Mouse (Mus musculus) naive thymus-derived CD4-positive, alpha-beta T cell, adult 2 months (primary cell): ENCODE results near the gene Glod4.

Experiments
- DNase-seq: peaks from one replicate; pipeline ENCODE4 v3.0.0-alpha.2; 2011; ENCODE audit warnings: low read depth

Gene Glod4

DNA sequence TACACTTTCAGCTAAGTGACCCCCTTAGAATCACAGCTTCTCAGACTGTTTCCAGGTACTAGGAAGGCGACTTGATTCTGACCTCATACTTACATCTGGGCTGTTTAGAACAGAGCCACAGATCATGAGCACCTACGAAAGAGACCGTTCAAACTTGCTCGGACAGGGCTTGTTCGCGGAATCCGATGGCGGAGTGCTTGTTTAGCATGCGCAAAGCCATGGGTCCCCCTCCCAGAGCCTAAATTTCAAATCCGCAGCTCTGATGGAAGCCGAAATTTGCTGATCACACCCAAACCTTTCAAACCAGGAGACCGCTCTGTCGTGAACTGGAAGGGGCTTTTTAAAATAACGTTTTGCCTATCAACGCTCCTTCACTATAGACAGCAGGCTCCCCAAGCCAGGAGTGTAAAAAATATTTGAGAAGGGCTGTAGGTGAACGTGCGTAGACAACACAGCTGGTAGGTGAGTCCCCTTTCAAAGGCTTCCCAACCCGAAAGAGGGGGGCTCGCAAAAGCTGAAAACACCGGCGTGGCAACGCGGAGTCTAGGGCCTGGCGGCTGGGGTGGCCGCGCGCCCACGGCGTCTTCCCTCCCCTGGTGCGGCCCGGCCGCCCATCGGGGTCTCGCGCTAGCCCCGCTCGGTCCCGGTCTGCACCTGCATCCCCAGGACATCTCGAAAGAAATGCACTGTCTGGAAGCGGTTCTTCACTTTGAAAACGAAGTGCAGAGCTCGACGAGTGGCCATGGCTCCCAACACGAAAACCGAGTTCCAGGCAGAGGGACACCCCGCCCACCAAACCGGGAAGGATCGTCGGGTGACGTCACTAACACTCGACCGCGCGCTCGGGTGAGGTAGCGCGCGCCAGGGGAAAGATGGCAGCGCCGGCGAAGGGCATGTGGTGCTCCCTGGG lies at the start of gene Glod4, which contains the start of gene Mrm3:
Gene Glod4 (minus strand): TSS at position 825 of the 910 bp plus-strand sequence.
Gene Mrm3 (plus strand): TSS at position 815 of the 910 bp plus-strand sequence.
- DNase-seq, result peak; percentile 86

DNA sequence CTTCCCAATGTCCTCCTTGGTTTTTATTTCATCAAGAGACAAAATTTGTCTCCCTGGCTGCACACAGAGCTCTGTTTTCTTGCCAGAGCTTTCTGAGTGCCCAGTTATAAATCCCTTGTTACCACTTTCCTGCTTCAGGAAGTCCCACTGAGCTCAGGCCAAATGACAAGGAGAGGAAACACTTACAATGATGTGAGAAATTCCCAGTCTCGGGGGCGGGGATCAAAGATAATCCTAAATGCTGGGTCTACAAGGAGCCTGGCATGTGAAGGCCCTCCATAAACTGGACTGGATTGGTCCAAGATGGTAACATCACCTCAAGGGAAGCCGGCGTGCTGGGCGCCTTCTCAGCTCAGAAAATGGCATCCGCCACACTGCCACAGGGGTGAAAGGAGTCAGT lies 49.3 kb upstream of the Glod4 start:
- no peak for DNase-seq

DNA sequence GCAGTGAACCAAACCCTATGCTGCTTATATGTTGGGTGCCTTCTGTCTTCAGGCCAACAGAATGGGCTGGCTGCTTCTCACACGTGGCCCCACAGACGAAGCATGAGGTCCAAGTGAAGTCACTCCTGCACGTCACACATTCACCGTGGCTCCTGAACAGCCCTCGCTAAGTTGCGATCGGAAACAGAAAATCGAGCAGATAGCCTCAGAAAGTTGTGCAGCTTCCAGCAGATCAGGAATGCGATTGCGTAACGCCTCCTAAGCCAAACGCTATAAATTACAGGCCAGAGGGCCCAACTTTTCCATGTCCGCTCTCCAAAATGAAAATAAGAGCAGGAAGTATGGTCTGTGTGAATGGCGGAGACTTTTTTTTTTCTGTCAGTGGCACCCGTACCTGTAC lies 48.9 kb upstream of the Glod4 start:
- DNase-seq, result no peak

DNA sequence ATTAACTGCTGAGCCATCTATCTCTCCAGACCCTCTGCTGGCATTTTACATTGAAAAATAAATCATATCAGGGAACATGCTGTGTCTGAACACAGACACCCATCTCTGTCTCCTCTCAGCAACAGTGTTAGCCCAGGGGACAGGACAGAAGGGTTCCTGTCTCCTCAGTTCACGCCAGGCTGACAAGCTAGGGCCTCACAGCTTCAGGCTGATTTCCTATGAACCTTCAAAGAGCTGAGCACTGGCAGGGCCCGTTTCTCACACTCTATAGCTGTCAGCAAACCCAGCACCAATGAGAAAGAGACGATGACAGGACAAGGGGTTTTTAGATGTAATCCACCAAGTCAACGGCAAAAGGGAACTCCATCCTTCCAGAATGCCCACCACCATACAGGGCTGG lies 48.4 kb upstream of the Glod4 start:
- no peak for DNase-seq

DNA sequence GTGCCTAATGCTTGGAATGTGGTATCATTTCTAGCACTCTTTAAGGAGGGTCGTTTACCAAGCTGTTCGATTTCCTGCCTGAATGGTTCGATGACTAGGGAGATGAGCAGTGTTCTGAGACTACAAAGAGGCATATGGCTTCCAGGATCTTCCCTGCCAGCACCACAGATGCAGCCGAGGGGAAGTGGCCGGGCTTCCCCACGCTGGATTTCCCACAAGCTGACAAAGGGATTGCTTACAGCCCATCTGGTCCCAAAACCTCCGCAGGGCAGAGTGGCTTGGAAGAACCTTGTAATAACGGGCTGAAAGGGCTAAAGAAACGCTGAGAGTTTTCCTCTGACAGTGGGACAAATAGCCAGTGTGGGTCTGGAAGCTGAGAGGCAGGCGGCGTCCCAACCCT lies 46.8 kb upstream of the Glod4 start:
- DNase-seq, result no peak

DNA sequence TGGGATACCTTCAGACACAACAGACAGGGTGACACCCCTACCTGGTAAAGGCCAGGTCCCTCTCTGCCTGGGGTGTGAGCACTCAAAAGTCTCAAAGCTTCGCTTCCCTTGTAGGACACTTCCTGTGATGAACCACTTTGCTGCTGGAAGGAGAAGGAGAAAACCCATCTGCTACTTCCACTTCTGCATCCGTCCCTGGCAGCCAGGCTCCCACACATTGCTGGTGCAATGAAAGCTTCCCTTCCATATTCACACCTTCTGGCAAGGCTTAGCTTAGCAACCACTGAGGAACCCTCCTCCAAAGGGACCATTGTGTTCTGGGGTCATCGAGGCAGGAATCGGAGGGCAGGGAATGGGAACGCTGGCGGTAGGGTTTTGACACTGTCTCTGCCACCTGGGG lies 45.1 kb upstream of the Glod4 start:
- DNase-seq, result no peak

DNA sequence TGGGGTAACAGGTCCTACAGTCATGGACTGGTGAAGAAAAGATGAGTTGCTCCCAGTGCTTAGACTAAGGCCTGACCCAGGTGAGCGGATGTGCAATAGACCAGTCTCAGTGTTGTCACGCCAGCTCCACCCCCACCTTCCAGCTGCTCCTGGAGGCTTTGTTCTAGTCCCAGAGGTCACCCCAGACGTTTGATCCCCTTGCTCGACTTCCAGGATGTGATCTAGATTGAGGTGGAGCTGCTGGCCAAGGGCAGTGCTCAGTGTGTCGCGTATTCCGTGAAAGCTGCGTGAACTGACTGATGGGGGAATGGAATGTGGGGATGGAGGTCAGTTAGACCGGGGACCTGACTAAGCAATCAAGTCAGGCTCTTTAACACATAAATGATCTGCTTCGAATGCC lies 43.8 kb upstream of the Glod4 start:
- no peak for DNase-seq

DNA sequence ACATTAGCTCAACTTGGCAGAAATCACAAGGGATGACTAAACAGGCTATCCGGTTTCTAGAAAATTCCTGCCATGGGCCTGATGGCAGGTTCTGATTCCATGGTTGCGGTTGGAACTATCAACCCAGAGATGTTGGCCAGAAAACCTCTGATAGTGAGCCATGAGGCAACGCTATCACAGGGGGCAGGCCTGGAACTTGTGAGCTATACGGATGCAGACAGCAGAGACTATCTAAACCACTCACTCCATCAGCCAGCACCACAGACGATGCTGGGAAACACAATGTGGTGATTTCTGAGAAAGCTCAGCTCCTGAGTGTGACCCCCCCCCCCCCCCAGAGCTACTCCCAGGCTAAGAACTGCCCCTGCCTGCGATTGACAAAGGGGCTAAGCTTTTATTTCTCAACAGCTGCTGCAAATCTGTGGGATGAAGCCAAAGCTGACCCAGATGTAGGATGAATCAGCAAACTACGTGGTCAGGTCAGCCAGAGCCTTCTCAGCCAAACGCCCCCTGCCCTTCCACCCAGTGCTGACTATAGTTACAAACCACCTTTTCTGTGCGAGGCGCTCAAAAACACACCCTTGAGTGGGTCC lies 43.1 kb upstream of the Glod4 start:
- DNase-seq, result no peak

DNA sequence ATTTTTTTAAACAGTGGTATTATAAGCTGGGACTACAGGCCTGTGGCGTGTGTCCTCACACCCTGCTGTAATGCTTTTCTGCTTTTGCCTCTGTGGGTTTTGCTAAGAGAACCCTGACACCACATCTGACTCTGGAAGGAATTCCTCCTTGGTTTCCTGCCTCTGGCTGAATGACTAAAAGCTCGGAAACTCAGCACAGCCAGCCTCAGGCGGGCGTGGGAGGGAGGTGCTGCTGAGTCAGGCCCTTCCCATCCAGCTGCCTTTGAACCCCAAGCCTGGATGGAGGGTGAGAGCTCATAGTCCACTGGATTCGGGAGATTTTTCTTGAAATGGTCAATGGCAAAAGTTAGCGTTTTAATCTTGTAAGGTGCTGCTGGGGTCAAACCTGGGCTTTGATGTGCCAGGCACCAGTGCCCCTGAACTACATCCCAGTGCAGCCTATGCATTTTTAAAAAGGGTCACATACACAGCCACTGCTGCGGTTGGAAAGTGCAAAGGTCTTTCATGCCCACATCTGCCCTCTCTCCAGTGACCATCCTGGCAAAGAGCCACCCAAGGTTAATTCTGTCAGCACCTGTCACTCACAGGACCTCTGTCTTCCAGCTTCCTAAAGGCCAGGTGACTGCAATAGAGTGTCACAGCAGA lies 42.0 kb upstream of the Glod4 start:
- DNase-seq, result no peak

DNA sequence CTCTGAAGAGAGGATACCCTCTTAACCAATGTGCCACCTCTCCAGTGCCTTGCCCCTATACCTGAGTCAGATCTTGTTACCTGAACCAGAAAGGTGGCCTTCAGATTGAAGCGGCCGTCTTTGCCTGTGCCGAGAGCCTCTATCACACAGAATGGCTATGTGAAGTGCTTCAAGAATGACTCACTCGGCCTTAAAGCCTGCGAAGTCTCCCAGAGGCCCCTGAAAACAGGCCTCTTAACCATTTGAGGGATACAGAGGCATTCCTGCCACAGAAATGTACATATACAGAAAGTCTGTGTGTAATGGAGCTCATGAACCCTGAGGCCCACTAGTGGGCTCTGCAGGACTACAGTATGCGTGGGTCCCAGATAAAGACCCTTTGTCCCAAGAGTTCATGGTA lies 40.3 kb upstream of the Glod4 start:
- DNase-seq, result no peak

DNA sequence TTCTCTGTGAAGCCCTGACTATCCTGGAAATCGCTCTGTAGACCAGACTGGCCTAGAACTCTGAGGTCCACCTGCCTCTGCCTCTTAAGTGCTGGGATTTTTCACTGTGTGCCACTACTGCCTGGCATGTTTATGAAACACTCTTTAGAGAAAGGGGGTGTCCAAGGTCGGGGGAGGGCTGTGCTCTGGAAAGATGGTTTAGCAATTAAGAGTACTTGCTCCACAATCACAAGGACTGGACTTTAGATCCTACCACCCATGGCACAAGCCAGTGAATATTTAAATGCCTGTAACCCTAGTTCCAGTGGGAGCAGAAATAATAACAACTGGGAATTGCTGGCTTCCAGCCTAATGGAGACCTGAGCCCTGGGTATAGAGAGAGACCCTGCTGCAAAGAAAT lies 36.4 kb upstream of the Glod4 start:
- no peak for DNase-seq

DNA sequence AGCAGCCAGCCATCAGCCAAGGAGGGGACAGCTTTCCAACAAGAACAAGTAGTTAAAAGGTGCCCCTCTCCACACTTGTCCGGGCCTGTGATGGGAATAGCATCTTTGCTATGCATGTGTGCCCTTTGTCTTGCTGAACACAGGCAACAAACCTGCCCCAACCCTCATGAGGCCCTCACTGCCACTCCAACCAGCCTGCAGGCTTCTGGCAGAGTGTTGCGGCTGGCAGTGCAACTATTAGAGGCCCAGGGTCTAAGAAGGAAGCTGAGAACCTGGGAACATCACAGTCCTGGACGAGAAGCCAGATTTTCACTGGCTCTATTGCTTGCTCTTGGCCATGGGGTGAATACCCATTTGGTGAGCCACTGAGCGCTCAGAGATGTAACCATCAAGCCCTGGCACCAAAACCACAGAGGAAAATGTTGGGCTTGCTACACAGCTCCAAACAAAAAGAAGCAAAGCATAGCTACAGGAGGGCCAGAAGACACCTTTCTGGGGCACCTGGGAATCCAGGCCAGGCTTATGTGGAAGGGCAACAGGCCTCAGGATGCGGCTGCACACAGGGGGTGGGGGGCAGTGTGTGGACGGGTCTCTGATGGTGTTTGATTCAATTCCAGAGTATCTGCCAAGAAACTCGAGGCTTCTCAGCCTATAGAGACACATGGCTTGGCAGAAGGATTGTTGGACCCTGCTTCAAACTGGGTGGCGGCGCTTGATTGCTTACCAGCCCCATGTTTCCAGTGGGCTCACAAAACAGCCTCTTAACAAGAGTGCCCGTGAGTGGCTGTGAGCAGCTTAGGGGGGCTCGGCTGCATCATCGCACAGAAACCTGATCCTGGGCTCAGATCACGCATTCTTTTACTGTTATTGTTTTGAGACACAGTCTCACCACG lies 35.7 kb upstream of the Glod4 start:
- no peak for DNase-seq

DNA sequence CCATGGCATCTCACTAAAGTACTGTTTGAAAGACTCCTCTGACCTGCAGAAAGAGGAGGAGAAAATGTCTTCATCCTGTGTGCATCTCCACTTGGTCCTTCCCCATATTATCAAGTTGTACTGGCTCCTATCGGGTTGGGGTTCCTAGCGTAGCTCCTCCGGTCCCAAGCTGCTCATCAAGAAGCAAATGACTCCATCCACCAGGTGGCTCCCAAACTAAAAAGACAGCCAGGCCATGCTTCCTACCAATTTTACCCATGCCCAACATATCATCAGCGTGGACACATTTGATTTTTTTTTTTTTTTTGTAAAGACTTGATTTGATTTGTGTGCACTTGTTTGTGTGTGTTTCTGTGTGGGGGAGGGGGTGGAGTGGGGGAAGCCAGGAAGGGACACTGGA lies 28.9 kb upstream of the Glod4 start:
- no peak for DNase-seq

DNA sequence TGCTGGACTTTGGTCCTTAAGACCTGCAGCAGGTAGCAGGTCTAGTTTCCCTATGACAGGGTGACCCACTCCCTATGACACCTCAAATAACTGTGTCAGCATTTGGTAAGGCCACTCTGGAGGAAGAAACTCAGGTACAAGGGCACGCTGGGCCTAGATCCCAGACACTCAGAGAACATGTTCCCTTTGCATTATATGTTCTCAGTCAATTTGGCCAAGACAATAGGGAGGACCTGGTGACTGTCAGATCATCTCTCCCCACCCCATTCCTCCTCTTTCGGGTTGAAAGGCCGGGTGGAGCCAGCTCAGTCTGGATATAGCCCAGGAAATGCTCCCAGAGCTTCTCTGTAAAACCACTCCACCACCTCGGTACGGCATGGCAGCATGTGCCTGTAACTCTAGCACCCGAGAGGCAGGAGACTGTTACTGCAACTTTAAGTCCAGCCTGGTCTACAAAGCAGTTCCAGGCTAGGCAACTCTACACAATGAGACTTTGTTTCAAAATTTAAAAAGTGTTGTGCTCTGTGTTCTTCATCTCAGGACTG lies 25.1 kb upstream of the Glod4 start:
- DNase-seq, result no peak

DNA sequence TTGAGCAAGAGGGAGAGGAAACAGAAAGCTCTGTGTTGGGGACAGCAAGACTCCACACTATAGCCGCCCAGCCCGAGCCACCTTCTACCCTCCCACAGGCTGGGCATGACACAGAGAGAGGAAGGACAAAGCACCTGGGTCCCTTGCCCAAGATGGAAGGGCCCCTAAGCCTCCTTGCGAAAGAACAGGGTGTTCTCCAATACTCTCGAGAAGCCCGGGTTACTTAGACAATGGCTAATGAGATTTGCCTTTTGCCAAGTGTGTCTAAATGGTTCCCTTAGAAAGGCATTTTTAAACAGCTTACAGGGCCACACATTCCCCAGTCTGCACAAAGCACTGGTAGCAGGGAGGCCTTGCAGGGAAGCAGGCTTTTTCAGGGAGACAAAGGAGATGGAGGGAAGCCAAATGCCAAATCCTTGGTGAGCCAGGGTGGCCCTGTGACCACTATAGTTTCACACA lies 24.5 kb upstream of the Glod4 start:
- DNase-seq, result no peak

DNA sequence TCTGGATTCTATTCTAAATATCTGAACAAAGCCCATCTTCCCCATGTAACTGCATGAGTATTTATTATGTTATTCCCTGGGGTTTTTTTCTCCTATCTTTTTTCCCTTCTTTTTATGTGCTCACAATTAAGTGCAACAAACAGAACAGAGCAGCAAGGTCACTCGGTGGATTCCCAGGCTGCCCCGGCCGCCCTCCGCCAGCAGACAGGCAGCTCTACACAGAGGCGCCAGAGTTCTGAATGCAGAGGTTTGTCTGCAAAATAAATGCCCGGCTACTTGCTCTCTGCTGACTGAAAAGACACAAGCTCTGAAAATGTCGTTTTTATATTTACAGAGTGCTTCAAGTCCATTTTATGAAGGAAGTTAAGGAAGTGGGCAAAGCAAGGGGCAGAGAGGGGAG lies 24.0 kb upstream of the Glod4 start:
- no peak for DNase-seq

DNA sequence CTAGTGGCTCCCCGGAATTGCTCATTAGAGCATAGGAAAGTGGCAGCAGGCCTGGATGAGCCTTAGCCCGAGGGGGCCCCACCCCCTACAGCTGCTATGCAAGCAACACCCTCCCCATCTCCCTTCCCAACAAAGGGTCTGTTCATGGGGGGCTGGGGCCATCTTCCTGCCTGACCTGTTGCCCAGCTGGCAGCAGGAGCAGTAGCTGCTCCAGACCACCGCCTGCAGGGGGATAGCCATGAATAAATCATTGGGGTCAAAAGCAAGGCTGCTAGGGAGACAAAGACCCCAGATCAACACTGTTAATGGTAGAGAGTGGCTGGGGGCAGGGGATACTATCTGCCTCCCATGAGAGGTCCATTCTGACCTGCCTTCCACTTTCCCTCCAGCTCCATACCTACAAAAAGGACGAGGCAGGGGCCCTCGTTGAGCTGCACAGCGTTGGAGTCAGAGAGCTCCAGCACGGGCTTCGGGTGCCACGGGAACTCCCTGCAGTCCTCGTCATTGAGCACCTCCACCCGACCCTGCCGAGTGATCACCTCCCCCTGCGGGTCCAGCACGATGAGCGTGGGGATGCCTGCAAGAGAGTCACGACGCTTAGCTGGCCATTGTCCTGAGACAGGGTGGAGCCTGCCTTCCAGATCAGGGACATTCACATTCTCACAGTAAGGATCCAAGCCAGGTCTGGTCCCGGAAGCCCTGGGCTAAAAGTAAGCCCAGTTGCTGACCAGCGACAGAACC lies 19.3 kb upstream of the Glod4 start:
- no peak for DNase-seq

DNA sequence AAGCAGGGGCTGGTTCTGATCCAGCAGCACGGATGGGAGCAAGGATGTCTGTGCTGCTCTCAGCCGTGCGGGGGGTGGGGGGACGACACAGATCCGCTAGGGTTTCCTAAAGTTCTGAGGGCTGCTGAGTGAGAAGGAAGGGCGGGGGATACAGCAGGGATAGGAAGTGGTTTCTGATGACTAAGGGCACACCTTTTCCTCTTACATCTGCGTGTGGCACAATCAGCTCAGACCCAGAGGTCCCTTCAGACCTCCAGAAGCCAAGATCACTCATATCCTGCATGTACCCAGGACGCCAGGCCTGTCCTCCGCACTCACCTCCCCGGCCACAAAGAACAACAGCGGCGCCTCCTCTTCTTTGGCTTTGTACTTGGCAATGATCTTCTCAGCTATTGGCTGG lies 17.7 kb upstream of the Glod4 start:
- DNase-seq, result peak; percentile 62

DNA sequence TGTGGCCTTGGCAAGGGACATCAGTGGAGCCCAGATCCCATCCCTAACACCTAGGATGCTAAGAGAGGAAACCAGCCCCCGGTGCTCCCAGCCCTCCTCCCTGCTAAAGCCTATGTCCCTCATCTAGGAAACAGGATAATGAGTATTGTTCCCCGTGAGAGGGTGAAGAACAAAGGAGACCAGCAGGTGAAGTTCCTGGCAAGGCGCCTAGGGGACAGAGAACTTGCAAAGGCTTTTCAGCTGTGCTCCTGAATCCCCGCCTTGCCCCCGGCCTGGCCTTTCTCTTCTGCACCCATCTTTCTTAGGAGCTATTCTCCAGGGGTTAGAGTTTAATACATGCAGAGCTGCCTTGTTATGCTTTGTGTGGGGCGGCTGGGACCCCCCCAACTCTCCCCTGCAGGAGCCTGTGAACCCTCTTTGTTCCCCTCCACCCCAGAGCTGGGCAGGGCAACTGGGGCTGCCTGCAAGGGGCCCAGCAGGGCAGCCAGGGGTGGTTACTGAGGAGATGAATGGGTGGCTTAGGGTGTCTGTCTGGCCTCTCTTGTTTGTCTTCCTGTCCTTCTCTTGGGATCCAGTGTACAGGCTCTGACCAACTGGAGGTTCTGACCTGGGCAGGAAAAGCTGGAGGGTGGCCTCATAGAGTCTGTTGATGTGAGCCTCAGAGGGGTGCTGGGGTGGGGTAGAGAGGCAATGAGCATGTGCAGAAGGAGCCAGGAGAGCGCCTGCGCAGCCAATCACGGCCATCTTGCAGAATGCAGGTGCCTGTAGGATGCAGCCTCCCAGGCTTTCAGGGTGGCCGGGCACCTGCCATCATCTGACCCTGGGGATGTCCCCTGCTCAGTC lies 16.9 kb upstream of the Glod4 start:
- no peak for DNase-seq

DNA sequence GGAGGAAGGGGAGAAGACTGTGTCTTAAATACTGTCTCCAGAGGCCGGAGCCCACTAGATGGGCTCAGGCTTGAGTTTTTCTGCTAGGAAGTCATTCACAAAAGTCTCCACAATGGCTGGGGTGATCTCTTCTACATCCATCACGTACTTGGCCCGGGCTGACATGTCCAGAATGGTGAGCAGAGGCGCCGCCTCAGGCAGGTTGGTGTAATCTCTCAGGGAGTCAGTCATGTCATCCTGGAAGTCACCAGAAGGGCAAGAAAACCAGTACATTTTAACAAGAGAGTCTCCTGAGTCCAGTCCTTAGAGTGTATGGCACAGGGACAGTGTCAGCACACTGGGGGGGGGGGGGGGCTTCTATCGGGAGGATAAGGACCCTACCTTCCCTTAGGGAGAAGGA lies 15.0 kb upstream of the Glod4 start:
- no peak for DNase-seq
